ENCODE assay signal across 8 mouse cellular contexts in genomic region chr15:63996530-63996929, GRCm38 (mm10).
DNase-seq lines count a peak whose midpoint lies in the region; ATAC-seq lines count a peak whose summit lies in the region.

No protein-coding gene starts in this region.

- DNase-seq in heart, postnatal 36 days = no peak
- peak; percentile 11 for DNase-seq in MN1 (ENCODE audit: low spot score)
- no peak for DNase-seq in hindbrain, embryonic 14.5 days (ENCODE audit: low spot score)
- DNase-seq in urinary bladder, postnatal 36 days (ENCODE audit: low spot score in 2 of 2) = no peak
- no peak for DNase-seq in spleen, adult 18-20 months
- DNase-seq in thymus, postnatal 14 days = no peak

- peak overlapping the region; percentile 83 for H3K4me2 ChIP-seq in heart, embryonic 15.5 days
- H3K4me2 ChIP-seq in hindbrain, embryonic 14.5 days (replicated peaks) = peak overlapping the region; percentile 70
- H3K4me2 ChIP-seq in midbrain, embryonic 12.5 days (replicated peaks) = peak overlapping the region; percentile 68

- H3K4me3 ChIP-seq in heart, embryonic 15.5 days = peak overlapping the region; percentile 76
- H3K4me3 ChIP-seq in hindbrain, embryonic 14.5 days (replicated peaks; ENCODE audit: low read length) = peak overlapping the region; percentile 88
- peak overlapping the region; percentile 87 for H3K4me3 ChIP-seq in midbrain, embryonic 12.5 days

- H3K4me1 ChIP-seq in heart, embryonic 15.5 days (replicated peaks) = peaks cover 17% of the 10 kb centered on the region
- H3K4me1 ChIP-seq in hindbrain, embryonic 14.5 days (replicated peaks; ENCODE audit: control insufficient read depth, insufficient read depth, low read length) = peaks cover 14% of the 10 kb centered on the region
- peaks cover 19% of the 10 kb centered on the region for H3K4me1 ChIP-seq in midbrain, embryonic 12.5 days

- H3K36me3 ChIP-seq in heart, embryonic 15.5 days = no peaks in the 10 kb centered on the region
- no peaks in the 10 kb centered on the region for H3K36me3 ChIP-seq in hindbrain, embryonic 14.5 days (replicated peaks; ENCODE audit: control insufficient read depth, insufficient read depth)
- H3K36me3 ChIP-seq in midbrain, embryonic 12.5 days = no peaks in the 10 kb centered on the region

- ATAC-seq in heart, embryonic 15.5 days (replicated peaks; ENCODE audit: insufficient number of reproducible peaks, insufficient read depth, low FRiP score, low read depth) = no peak
- ATAC-seq in hindbrain, embryonic 14.5 days (ENCODE audit: low FRiP score) = no peak
- no peak for ATAC-seq in midbrain, embryonic 12.5 days (ENCODE audit: low FRiP score, low read depth)

- peak overlapping the region; percentile 81; the same call in 1 of the 2 replicates for H3K9ac ChIP-seq in heart, embryonic 15.5 days
- H3K9ac ChIP-seq in hindbrain, embryonic 14.5 days = peak overlapping the region; percentile 94; the same call in 1 of the 2 replicates
- H3K9ac ChIP-seq in midbrain, embryonic 12.5 days (replicated peaks) = no peak overlapping the region

- WGBS in heart, embryonic 15.5 days = 75% methylated on average over 2 of the region's 2 CpGs
- WGBS in hindbrain, embryonic 14.5 days = 52% methylated on average over 2 of the region's 2 CpGs
- 64% methylated on average over 2 of the region's 2 CpGs for whole genome bisulfite sequencing in midbrain, embryonic 12.5 days

- no peaks in the 10 kb centered on the region for H3K27me3 ChIP-seq in heart, embryonic 15.5 days
- no peaks in the 10 kb centered on the region for H3K27me3 ChIP-seq in hindbrain, embryonic 14.5 days (ENCODE audit: control insufficient read depth, insufficient read depth, low read length)
- no peaks in the 10 kb centered on the region for H3K27me3 ChIP-seq in midbrain, embryonic 12.5 days

- intact Hi-C loops in heart, postnatal 36 days (cut with DNase I) = loop anchor here (5.0 to 10.0 kb wide), 2 partner anchors 66 to 318 kb away; partner anchors contain the start of gene Fam49b

- H3K9me3 ChIP-seq in heart, embryonic 15.5 days (replicated peaks) = no peaks in the 10 kb centered on the region
- H3K9me3 ChIP-seq in hindbrain, embryonic 14.5 days (ENCODE audit: control insufficient read depth, low read length) = no peaks in the 10 kb centered on the region
- H3K9me3 ChIP-seq in midbrain, embryonic 12.5 days = no peaks in the 10 kb centered on the region

- H3K27ac ChIP-seq in heart, embryonic 15.5 days = no peak overlapping the region
- H3K27ac ChIP-seq in hindbrain, embryonic 14.5 days = no peak overlapping the region
- H3K27ac ChIP-seq in midbrain, embryonic 12.5 days (replicated peaks) = no peak overlapping the region
